In genomic region chr11:84978113-84978512, GRCm38 (mm10) we compare ENCODE assay signal across 9 mouse cellular contexts. TPM values are rescaled to one million over a fixed set of nuclear protein-coding genes. Genes with fewer than 3 reads are reported as not detected.
DNase-seq lines count a peak whose midpoint lies in the region; ATAC-seq lines count a peak whose summit lies in the region.
"Had no signal": no experiment of that assay in that cellular context is flagged by ENCODE, and none has a peak within 500 bp of the region (broad histone marks: within the 10 kb centered on the region; RNA-seq: fewer than 3 reads in every experiment).

No protein-coding gene starts in this region.

- H3K4me2 ChIP-seq in hindbrain, embryonic 11.5 days (replicated peaks; ENCODE audit: low read depth, low read length), result no peak overlapping the region
- no peak overlapping the region for H3K4me2 ChIP-seq in hindbrain, embryonic 12.5 days (replicated peaks)
- no peak overlapping the region for H3K4me2 ChIP-seq in midbrain, embryonic 11.5 days

- WGBS in hindbrain, embryonic 11.5 days, result 46% methylated on average over 2 of the region's 2 CpGs
- 52% methylated on average over 2 of the region's 2 CpGs for WGBS in hindbrain, embryonic 12.5 days
- 47% methylated on average over 2 of the region's 2 CpGs for WGBS in midbrain, embryonic 11.5 days

- H3K9ac ChIP-seq in hindbrain, embryonic 11.5 days (ENCODE audit: low read depth, low read length), result no peak overlapping the region
- no peak overlapping the region for H3K9ac ChIP-seq in hindbrain, embryonic 12.5 days
- H3K9ac ChIP-seq in midbrain, embryonic 11.5 days (ENCODE audit: low read length), result no peak overlapping the region

- H3K4me1 ChIP-seq in hindbrain, embryonic 11.5 days (replicated peaks; ENCODE audit: control insufficient read depth, insufficient read depth, low read length), result no peaks in the 10 kb centered on the region
- no peaks in the 10 kb centered on the region for H3K4me1 ChIP-seq in hindbrain, embryonic 12.5 days
- no peaks in the 10 kb centered on the region for H3K4me1 ChIP-seq in midbrain, embryonic 11.5 days (ENCODE audit: control insufficient read depth, insufficient read depth, low read length)

- H3K9me3 ChIP-seq in hindbrain, embryonic 11.5 days (ENCODE audit: control insufficient read depth, low read length), result no peaks in the 10 kb centered on the region
- H3K9me3 ChIP-seq in hindbrain, embryonic 12.5 days (replicated peaks), result no peaks in the 10 kb centered on the region
- H3K9me3 ChIP-seq in midbrain, embryonic 11.5 days (ENCODE audit: control insufficient read depth, low read length), result no peaks in the 10 kb centered on the region

- H3K27ac ChIP-seq in hindbrain, embryonic 11.5 days (ENCODE audit: low read depth, low read length), result no peak overlapping the region
- H3K27ac ChIP-seq in hindbrain, embryonic 12.5 days, result no peak overlapping the region
- H3K27ac ChIP-seq in midbrain, embryonic 11.5 days (ENCODE audit: low read depth, low read length), result no peak overlapping the region

- DNase-seq in hindbrain, embryonic 11.5 days (ENCODE audit: low spot score), result peak; percentile 63
- DNase-seq in A20 (ENCODE audit: low read depth, low spot score) (peak; percentile 62), MN1 (ENCODE audit: low spot score) (peak; percentile 18)
- DNase-seq in embryo, embryonic 9.5 days (ENCODE audit: extremely low spot score), result peak; percentile 54
- peak; percentile 41 for DNase-seq in lung, postnatal 25 days (ENCODE audit: low spot score)
- DNase-seq in spleen, adult 18-20 months, result no peak
- no peak for DNase-seq in midbrain, embryonic 11.5 days (ENCODE audit: low spot score, missing footprints)

- H3K4me3 ChIP-seq in hindbrain, embryonic 11.5 days (ENCODE audit: low read depth, low read length), result no peak overlapping the region
- H3K4me3 ChIP-seq in hindbrain, embryonic 12.5 days, result no peak overlapping the region
- no peak overlapping the region for H3K4me3 ChIP-seq in midbrain, embryonic 11.5 days (ENCODE audit: low read depth, low read length)
- H3K4me3 ChIP-seq: myocyte had no signal

- no peaks in the 10 kb centered on the region for H3K36me3 ChIP-seq in hindbrain, embryonic 11.5 days (ENCODE audit: control insufficient read depth, insufficient read depth, low read length)
- H3K36me3 ChIP-seq in hindbrain, embryonic 12.5 days, result no peaks in the 10 kb centered on the region
- H3K36me3 ChIP-seq in midbrain, embryonic 11.5 days (ENCODE audit: control insufficient read depth, insufficient read depth, low read length), result no peaks in the 10 kb centered on the region

- ATAC-seq in hindbrain, embryonic 11.5 days (ENCODE audit: low FRiP score), result no peak
- no peak for ATAC-seq in hindbrain, embryonic 12.5 days (ENCODE audit: low FRiP score)
- ATAC-seq in midbrain, embryonic 11.5 days (ENCODE audit: low FRiP score), result no peak

- no peaks in the 10 kb centered on the region for H3K27me3 ChIP-seq in hindbrain, embryonic 11.5 days (ENCODE audit: control insufficient read depth, insufficient read depth, low read length)
- H3K27me3 ChIP-seq in hindbrain, embryonic 12.5 days, result no peaks in the 10 kb centered on the region
- H3K27me3 ChIP-seq in midbrain, embryonic 11.5 days (ENCODE audit: control insufficient read depth, insufficient read depth, low read length), result no peaks in the 10 kb centered on the region

RNA-seq across cellular contexts. Expression of gene Car4, which starts 20.5 kb away (rescaled TPM):
- 3.0 and 3.7 TPM in 2 replicates for polyA plus RNA-seq in hindbrain, embryonic 11.5 days (2014; fragmentation: Nextera tagmentation; extraction: Ambion mirVana)
- polyA plus RNA-seq in hindbrain, embryonic 12.5 days (2016; fragmentation: Nextera tagmentation; extraction: Ambion mirVana), result 3.2 and 3.9 TPM in 2 replicates
- polyA plus RNA-seq in midbrain, embryonic 11.5 days (2014; fragmentation: Nextera tagmentation; extraction: Ambion mirVana), result 5.5 and 6.6 TPM in 2 replicates
- polyA plus RNA-seq: myocyte had no signal

Comparison
In these comparisons a context has a peak if more than half of its experiments do, and no peak if none do; other contexts are left out.
1. DNase-seq: peak in hindbrain, embryonic 11.5 days (single experiment), A20 (single experiment), MN1 (single experiment), embryo, embryonic 9.5 days (single experiment) and lung, postnatal 25 days (single experiment); none in spleen, adult 18-20 months (0 of 2) and midbrain, embryonic 11.5 days (single experiment).